Mouse (Mus musculus): ENCODE results near the gene Tmbim6. TPM values are rescaled to one million over a fixed set of nuclear protein-coding genes. Genes with fewer than 3 reads are reported as not detected.

Gene Tmbim6
- total RNA-seq, 2 experiments from 2014 or later, result 359 to 374 TPM

DNA sequence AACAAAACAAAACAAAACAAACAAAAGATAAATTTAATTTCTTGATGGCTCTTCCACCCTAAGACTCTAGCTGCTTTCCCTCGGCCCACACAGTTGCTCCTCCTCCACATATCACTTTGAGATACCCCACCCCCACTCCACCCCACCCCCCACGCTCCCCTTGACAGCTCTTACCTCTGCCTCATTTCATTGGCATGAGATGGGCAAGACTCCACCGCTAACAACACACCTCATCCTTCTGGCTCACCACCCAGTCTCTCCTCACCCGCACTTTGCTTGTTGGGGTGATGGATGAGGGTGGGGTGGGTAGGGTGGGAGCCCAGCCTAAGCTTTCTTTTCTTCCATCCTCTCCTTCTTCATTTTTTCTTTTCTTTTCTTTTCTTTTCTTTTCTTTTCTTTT, 24.3 kb downstream of the Tmbim6 start:
- DNase-seq (ENCODE audit: low spot score in 2 of 2), result no peak

DNA sequence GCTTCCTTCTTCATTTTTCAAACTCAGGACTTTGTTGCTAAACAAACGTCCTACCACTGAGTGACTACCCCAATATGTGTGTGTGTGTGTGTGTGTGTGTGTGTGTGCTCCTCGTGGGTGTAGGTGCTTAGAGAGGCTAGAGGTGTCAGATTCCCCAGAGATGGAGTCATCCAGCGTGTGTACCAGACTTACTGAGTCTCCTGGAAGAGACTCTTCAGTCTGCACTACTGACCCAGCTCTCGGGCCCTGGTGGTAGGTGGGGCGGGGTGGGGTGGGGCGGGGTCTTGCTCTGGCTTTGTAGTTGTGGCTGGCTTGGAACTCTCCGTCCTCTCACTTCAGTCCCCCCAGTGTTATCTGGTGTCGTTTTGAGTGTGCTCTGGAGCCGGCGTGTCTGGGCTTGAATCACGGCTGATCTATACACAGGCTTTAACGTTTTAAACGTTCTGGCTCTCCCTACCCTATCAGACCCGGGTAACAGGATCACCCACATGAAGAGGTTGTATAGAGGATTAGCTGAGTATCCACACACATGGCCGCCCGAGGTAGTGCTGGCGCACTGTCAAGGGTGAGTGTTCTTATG, 25.1 kb downstream of the Tmbim6 start:
- no peak for DNase-seq (ENCODE audit: low spot score in 2 of 2)

- DNase-seq (ENCODE audit: low spot score in 2 of 2), result no peak
These were observed 27.4 kb downstream of the Tmbim6 start for GRCm38 (mm10) chr15:99420101-99420500.

GRCm38 (mm10) chr15:99420521-99421014, 27.9 kb downstream of the Tmbim6 start:
- DNase-seq (ENCODE audit: low spot score in 2 of 2), result no peak

DNA sequence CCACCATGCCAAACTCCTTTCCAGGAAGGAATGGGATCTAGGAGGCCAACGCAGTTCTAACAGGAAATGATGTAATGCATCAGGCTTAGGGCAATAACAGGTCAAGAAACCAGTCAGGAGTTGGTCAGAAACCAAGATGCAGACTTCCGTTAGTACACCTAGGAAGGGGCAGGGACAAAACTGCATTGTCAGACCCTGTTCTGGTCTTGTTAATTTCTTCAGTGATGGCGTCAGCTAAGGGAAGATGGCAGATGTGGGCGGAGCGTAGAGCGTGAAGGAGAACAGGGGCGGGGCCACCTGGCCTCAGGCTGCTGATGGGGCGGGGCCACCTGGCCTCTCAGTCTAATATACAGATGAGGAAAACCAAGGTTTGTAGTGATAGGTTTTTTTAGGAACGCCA, 28.5 kb downstream of the Tmbim6 start:
- DNase-seq (ENCODE audit: low spot score in 2 of 2), result no peak

GRCm38 (mm10) chr15:99421676-99422075, 29.0 kb downstream of the Tmbim6 start:
- no peak for DNase-seq (ENCODE audit: low spot score in 2 of 2)

- no peak for DNase-seq (ENCODE audit: low spot score in 2 of 2)
These were observed 29.9 kb downstream of the Tmbim6 start for GRCm38 (mm10) chr15:99422551-99422950.

DNA sequence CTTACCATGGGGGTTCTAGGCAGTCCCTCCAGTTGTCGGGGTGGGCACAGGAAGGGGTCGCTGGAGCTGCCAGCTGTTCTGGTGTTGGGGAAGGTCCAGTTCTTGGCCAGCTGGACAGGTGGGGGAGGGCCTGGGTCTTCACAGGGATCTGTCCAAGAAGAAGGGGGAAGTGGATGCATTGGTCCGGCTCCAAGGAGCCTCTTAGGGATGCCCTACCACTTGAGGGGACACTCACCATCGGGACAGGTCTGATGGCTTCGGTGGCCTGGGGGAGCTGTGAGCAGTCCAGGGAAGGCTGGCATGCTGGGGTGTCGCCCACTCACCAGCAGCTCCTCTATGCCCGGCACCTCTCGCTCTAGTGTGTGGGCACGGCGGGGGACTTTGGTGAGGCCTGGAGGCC, 30.4 kb downstream of the Tmbim6 start:
- DNase-seq (ENCODE audit: low spot score in 2 of 2), result no peak

DNA sequence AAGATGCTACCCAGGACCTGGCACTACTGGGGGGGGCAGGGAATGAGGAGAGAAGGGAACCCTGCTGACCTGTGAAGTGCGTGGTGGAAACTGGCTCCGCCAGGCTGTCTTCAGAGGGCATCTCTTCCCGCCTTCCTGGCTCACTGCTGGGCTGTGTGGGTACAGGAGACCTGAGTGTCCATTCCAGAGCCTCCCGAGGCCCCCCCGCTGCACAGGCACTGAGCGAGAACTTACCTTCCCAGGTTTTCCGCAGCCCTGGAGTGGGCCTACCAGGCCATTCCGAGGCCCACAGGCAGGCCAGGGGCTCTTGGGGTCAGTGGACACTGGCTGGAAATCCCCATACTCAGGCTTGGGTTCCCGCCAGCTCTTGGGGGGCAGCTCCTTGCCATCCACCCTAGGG, 31.2 kb downstream of the Tmbim6 start:
- no peak for DNase-seq (ENCODE audit: low spot score in 2 of 2)

DNA sequence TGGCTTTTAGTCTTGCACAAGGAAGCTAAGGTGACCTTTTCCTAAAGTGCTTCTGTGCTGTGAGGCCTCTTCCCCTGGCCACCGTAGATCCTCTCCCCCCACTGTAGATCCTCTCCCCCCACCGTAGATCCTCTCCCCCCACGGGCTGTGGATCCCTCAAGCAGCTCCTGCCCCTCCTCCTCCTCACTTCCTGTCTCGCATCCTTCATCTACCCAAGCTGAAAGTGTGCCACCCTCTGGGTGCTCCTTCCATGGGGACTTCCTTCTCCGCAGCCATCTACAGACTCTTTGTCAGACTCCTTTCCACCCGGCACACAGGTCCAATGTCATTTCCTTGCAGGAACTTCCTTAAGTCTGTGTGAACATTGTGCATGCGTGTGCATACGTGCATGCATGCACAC, 37.7 kb downstream of the Tmbim6 start:
- DNase-seq (ENCODE audit: low spot score in 2 of 2), result no peak

DNA sequence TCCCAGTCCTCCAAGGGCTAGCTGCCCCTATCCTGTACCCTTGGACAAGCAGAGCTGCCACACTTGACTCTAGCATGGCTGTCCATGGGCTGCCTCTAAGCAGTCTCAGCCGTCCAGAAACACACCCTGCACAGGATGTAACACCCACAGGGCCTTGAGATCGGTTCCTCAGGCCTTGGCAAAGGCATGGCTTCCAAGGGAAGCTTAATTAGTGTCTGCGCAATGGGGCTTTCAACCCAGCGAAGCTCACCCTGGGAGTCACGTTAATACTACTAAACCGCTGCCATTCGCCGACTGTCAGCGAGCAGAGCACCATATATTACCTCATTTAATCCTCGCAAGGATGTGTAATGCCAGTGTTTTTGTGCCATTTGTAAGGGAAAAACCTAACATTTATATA, 38.4 kb downstream of the Tmbim6 start:
- DNase-seq (ENCODE audit: low spot score in 2 of 2), result no peak

GRCm38 (mm10) chr15:99431504-99431903, 38.8 kb downstream of the Tmbim6 start:
- DNase-seq (ENCODE audit: low spot score in 2 of 2), result no peak

GRCm38 (mm10) chr15:99431967-99432366, 39.3 kb downstream of the Tmbim6 start:
- no peak for DNase-seq (ENCODE audit: low spot score in 2 of 2)

DNA sequence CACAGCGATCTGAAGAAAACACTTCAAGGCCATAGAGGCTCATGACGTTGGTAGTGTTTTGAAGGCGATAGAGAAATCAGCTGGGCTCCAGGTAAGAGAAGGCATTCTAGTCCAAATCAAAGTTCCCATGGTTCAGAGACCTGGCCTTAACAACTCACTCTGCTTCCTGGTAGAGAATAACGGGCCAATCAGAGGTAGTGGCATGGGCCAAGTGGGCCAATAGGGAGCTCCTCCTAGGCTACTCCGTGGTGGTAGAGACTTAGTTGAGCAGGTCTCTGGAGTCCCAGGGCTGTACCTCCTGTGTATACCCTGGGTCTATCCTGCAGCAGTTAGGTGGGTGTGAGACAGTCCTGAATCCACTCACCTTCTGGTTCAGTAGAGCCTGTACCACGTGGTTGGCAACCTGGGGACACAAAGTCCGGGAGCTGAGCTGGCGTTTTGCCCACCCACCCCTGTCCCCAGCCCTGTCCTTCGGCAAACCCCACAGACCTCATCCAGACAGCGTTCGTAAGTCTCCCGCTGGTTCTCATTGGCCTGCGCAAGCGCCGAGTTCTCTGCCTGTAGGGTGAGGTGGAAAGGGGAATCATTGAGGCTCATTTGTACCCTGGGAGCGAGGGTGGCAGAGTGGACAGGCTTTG, 40.5 kb downstream of the Tmbim6 start:
- DNase-seq (ENCODE audit: low spot score in 2 of 2), result no peak

GRCm38 (mm10) chr15:99433913-99434312, 41.2 kb downstream of the Tmbim6 start:
- no peak for DNase-seq (ENCODE audit: low spot score in 2 of 2)

GRCm38 (mm10) chr15:99438966-99439698, 46.5 kb downstream of the Tmbim6 start:
- no peak for DNase-seq (ENCODE audit: low spot score in 2 of 2)

GRCm38 (mm10) chr15:99440112-99440815, 47.6 kb downstream of the Tmbim6 start:
- DNase-seq (ENCODE audit: low spot score in 2 of 2), result no peak

GRCm38 (mm10) chr15:99440816-99441457, 48.3 kb downstream of the Tmbim6 start:
- no peak for DNase-seq (ENCODE audit: low spot score in 2 of 2)

DNA sequence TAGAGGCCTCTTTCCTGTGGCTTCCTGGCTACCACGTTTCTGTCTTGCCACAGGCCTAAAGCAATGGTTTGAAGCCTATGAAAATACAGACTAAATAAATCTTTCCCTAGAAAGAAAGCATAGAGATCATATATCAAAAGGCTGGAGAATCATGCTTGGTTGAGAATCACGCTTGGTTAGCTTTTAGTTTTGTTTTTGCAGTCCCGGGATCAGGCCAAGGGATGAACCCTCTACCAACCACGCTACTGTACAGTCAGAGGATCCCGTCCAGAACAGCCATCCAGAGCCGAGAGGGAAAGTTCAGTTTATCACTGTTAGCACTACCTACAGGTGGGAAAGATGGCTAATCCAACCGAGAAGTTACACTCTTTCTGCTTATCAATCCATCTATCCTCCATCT, 49.7 kb downstream of the Tmbim6 start:
- no peak for DNase-seq (ENCODE audit: low spot score in 2 of 2)

- no peak for DNase-seq (ENCODE audit: low spot score in 2 of 2)
These were observed 52.9 kb downstream of the Tmbim6 start for GRCm38 (mm10) chr15:99445567-99445966.

GRCm38 (mm10) chr15:99446136-99446535, 53.5 kb downstream of the Tmbim6 start:
- peak in 1 of 2 experiments; percentile 21 for DNase-seq (ENCODE audit: low spot score in 2 of 2)
